Comparison of ENCODE assay signal across 20 mouse cellular contexts in genomic region chr11:77061951-77062350, GRCm38 (mm10). TPM values are rescaled to one million over a fixed set of nuclear protein-coding genes. Genes with fewer than 3 reads are reported as not detected.
DNase-seq lines count a peak whose midpoint lies in the region; ATAC-seq and TF ChIP-seq lines count a peak whose summit lies in the region.
"Had no signal": no experiment of that assay in that cellular context is flagged by ENCODE, and none has a peak within 500 bp of the region (broad histone marks: within the 10 kb centered on the region; RNA-seq: fewer than 3 reads in every experiment).

No protein-coding gene starts in this region.

- TF ChIP-seq CTCF in C2C12 (IDR thresholded peaks at IDR 0.05; ENCODE audit: control insufficient read depth, insufficient read depth, insufficient read length) = no peak

- ATAC-seq in limb, embryonic 14.5 days (ENCODE audit: low FRiP score, low read depth) = no peak
- ATAC-seq in frontal cortex, adult (ENCODE audit: low TSS enrichment) = no peak
- ATAC-seq: forebrain, embryonic 15.5 days had no signal

- H3ac ChIP-seq in C2C12 (ENCODE audit: control insufficient read depth, insufficient read length, low read depth) = no peak overlapping the region

- H3K4me1 ChIP-seq in limb, embryonic 14.5 days (ENCODE audit: control insufficient read depth, insufficient read depth, low read length) = no peaks in the 10 kb centered on the region
- H3K4me1 ChIP-seq in limb, embryonic 10.5 days = no peaks in the 10 kb centered on the region
- H3K4me1 ChIP-seq: embryonic facial prominence, embryonic 12.5 days; forebrain, embryonic 15.5 days; hindbrain, embryonic 10.5 days; limb, embryonic 13.5 days; midbrain, embryonic 12.5 days; stomach, embryonic 15.5 days had no signal

- DNase-seq in heart, postnatal 10 days = peak; percentile 24 to 43
- no peak for DNase-seq in heart, adult 11 months
- DNase-seq in limb, embryonic 14.5 days (ENCODE audit: low spot score) = peak; percentile 58
- DNase-seq in limb, embryonic 10.5 days (ENCODE audit: low spot score) = no peak
- peak; percentile 17 for DNase-seq in adipocyte (ENCODE audit: low spot score)
- DNase-seq in right cerebral cortex, postnatal 4 days = no peak
- DNase-seq: adrenal gland, adult 8-10 months; cerebellum, adult 9-10 months; kidney, adult 11 months; thymus, adult 2 months had no signal

- H3K9ac ChIP-seq in limb, embryonic 14.5 days (ENCODE audit: low read depth, low read length, severe bottlenecking) = no peak overlapping the region
- H3K9ac ChIP-seq: embryonic facial prominence, embryonic 12.5 days; forebrain, embryonic 15.5 days; limb, embryonic 13.5 days; liver, embryonic 14.5 days; midbrain, embryonic 12.5 days; neural tube, embryonic 13.5 days; stomach, embryonic 15.5 days had no signal

- intact Hi-C loops in heart, postnatal 10 days (cut with DNase I) = no loop called here

- H3K4me3 ChIP-seq in limb, embryonic 14.5 days (replicated peaks; ENCODE audit: low read length) = no peak overlapping the region
- H3K4me3 ChIP-seq in limb, embryonic 10.5 days = no peak overlapping the region
- no peak overlapping the region for H3K4me3 ChIP-seq in C2C12 (ENCODE audit: insufficient read depth, poor library complexity, severe bottlenecking)
- H3K4me3 ChIP-seq: embryonic facial prominence, embryonic 12.5 days; forebrain, embryonic 15.5 days; hindbrain, embryonic 10.5 days; limb, embryonic 13.5 days; midbrain, embryonic 12.5 days; neural tube, embryonic 13.5 days; stomach, embryonic 15.5 days had no signal

- 51% methylated on average over 5 of the region's 5 CpGs for WGBS in limb, embryonic 14.5 days
- 90% methylated on average over 5 of the region's 5 CpGs for WGBS in limb, embryonic 10.5 days

- no peak for TF ChIP-seq POLR2A in limb, embryonic 14.5 days (IDR thresholded peaks at IDR 0.05; ENCODE audit: borderline replicate concordance, extremely low read depth, insufficient read depth, insufficient read length)

- H3K9me3 ChIP-seq in limb, embryonic 14.5 days (ENCODE audit: control insufficient read depth, low read length) = no peaks in the 10 kb centered on the region
- H3K9me3 ChIP-seq in limb, embryonic 10.5 days (replicated peaks) = no peaks in the 10 kb centered on the region
- H3K9me3 ChIP-seq: embryonic facial prominence, embryonic 12.5 days; forebrain, embryonic 15.5 days; hindbrain, embryonic 10.5 days; limb, embryonic 13.5 days; midbrain, embryonic 12.5 days; neural tube, embryonic 13.5 days; stomach, embryonic 15.5 days had no signal

- H3K36me3 ChIP-seq in limb, embryonic 14.5 days (ENCODE audit: control insufficient read depth, insufficient read depth, low read length) = peaks cover 9% of the 10 kb centered on the region
- H3K36me3 ChIP-seq in limb, embryonic 10.5 days = peaks cover 29% of the 10 kb centered on the region
- peaks cover 13% of the 10 kb centered on the region for H3K36me3 ChIP-seq in C2C12 (ENCODE audit: control insufficient read depth, insufficient read depth)
- H3K36me3 ChIP-seq: forebrain, embryonic 15.5 days; midbrain, embryonic 12.5 days; neural tube, embryonic 13.5 days; stomach, embryonic 15.5 days had no signal

- H3K79me3 ChIP-seq in C2C12 (ENCODE audit: low read depth) = peaks cover 52% of the 10 kb centered on the region

- H3K4me2 ChIP-seq in limb, embryonic 14.5 days (replicated peaks; ENCODE audit: low read depth, low read length, severe bottlenecking) = no peak overlapping the region
- H3K4me2 ChIP-seq: embryonic facial prominence, embryonic 12.5 days; forebrain, embryonic 15.5 days; limb, embryonic 13.5 days; midbrain, embryonic 12.5 days; neural tube, embryonic 13.5 days; stomach, embryonic 15.5 days had no signal

- H3K27me3 ChIP-seq in limb, embryonic 14.5 days (ENCODE audit: control insufficient read depth, insufficient read depth, low read length) = no peaks in the 10 kb centered on the region
- no peaks in the 10 kb centered on the region for H3K27me3 ChIP-seq in limb, embryonic 10.5 days (ENCODE audit: low read depth, poor library complexity, severe bottlenecking)
- H3K27me3 ChIP-seq in C2C12 (ENCODE audit: control insufficient read depth, insufficient read depth, insufficient read length) = no peaks in the 10 kb centered on the region
- H3K27me3 ChIP-seq: embryonic facial prominence, embryonic 12.5 days; forebrain, embryonic 15.5 days; limb, embryonic 13.5 days; midbrain, embryonic 12.5 days; neural tube, embryonic 13.5 days; stomach, embryonic 15.5 days had no signal

- no peak overlapping the region for H3K27ac ChIP-seq in limb, embryonic 14.5 days (replicated peaks; ENCODE audit: low read depth, low read length)
- H3K27ac ChIP-seq in limb, embryonic 10.5 days = no peak overlapping the region
- H3K27ac ChIP-seq: embryonic facial prominence, embryonic 12.5 days; forebrain, embryonic 15.5 days; hindbrain, embryonic 10.5 days; limb, embryonic 13.5 days; liver, embryonic 14.5 days; midbrain, embryonic 12.5 days; neural tube, embryonic 13.5 days; stomach, embryonic 15.5 days had no signal

- H3K79me2 ChIP-seq in C2C12 (ENCODE audit: control insufficient read depth, insufficient read depth) = peaks cover 93% of the 10 kb centered on the region

TF ChIP-seq in C2C12, 6 proteins besides CTCF, POLR2A, EP300 and RAD21:
- TF ChIP-seq MYOG (IDR thresholded peaks at IDR 0.05; ENCODE audit: control insufficient read depth, extremely low read depth, insufficient read length) (no peak), MAX (IDR thresholded peaks at IDR 0.05) (peak; percentile 96), CEBPB (IDR thresholded peaks at IDR 0.05; ENCODE audit: low read depth) (no peak), USF1 (IDR thresholded peaks at IDR 0.05; ENCODE audit: low read depth) (peak; percentile 53), MYOD1 (IDR thresholded peaks at IDR 0.05; ENCODE audit: control insufficient read depth, insufficient read length, low read depth) (no peak), FOSL1 (IDR thresholded peaks at IDR 0.05; ENCODE audit: insufficient read depth, low read length, poor library complexity, severe bottlenecking) (no peak)

RNA-seq across cellular contexts. Expression of gene Nsrp1, which starts 16.3 kb away (rescaled TPM):
- total RNA-seq in heart, postnatal 10 days (2021) = 10 to 100 TPM; 17.3 to 18.4 TPM
- 5.2 and 12.5 TPM in 2 replicates for polyA plus RNA-seq in limb, embryonic 14.5 days (2012; rRNA removed)
- 65.1 and 67.6 TPM in 2 replicates for polyA plus RNA-seq in limb, embryonic 14.5 days (2014; fragmentation: Nextera tagmentation; extraction: Ambion mirVana)
- polyA plus RNA-seq in limb, embryonic 10.5 days (2016; fragmentation: Nextera tagmentation; extraction: Ambion mirVana) = 55.7 and 64.2 TPM in 2 replicates
- 2.7 TPM for polyA plus RNA-seq in C2C12 (2012; fragmentation: generic; extraction: Trizol)

Comparison
In these comparisons a context has a peak if more than half of its experiments do, and no peak if none do; other contexts are left out.
1. DNase-seq: peak in heart, postnatal 10 days (2 of 2), limb, embryonic 14.5 days (single experiment) and adipocyte (single experiment); none in heart, adult 11 months (single experiment), limb, embryonic 10.5 days (single experiment) and right cerebral cortex, postnatal 4 days (single experiment).